Mouse (Mus musculus): Measurements from ENCODE around the gene Lkaaear1.
A peak's percentile ranks its signal among the peaks of the same experiment; 100 is the strongest.

Lkaaear1 gene

DNA sequence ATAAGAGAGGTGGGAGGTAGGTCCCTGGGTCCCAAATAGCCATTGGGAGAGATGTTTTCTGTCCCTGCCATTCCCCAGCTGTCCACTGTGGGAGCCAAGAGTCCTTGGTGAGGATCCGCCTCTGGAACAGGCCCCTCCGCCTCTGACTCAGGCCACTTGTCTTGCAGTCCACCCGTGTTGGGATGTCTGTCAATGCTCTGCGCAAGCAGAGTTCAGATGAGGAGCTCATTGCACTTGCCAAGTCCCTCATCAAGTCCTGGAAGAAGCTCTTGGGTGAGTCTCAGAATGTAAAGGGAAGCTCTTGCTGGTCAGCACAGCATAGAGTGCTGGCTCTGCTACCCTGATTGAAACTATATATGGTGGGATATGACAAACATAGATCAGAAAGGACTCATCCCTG, 14.9 kb downstream of the Lkaaear1 start:
- no peak for ATAC-seq (ENCODE audit: low TSS enrichment)

DNA sequence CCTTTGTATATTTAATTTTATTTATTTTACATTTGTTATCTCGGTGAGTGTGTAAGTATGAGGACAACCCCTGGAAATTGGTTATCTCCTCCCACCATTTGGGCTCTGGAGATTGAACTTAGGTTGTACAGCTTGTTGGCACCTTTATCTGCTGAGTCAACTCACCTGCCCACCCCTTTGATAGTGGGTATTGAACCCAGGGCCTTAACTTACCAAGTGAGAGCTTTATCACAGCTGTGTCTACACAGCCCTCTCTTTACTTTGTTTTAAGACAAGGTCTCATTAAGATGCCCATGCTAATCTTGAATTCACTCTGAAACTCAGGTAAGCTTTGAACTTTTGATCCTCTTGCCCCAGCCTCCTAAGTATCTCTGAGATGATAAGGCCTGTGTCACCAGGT, 16.3 kb downstream of the Lkaaear1 start:
- no peak for ATAC-seq (ENCODE audit: low TSS enrichment)

DNA sequence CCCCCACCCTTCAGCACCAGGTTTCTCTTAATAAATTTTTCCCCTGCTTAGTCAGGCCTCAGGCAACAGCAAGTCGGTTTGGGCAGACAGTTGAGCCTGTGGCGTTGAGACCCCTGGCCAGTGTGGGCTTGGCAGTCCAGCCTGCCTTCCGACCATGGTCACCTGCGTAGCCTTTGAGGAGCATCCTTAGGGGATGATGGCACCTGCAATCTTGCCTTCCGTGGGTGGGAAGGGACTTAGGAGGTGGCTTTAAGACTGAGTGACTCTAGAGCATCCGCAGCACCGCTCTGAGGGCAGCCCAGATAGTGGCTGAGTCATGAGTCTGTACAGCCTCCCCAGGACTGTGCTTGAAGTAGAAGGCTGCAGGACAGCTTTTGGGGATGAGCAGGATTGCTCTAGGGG, 17.5 kb downstream of the Lkaaear1 start:
- peak; percentile 42 for ATAC-seq (ENCODE audit: low TSS enrichment)

DNA sequence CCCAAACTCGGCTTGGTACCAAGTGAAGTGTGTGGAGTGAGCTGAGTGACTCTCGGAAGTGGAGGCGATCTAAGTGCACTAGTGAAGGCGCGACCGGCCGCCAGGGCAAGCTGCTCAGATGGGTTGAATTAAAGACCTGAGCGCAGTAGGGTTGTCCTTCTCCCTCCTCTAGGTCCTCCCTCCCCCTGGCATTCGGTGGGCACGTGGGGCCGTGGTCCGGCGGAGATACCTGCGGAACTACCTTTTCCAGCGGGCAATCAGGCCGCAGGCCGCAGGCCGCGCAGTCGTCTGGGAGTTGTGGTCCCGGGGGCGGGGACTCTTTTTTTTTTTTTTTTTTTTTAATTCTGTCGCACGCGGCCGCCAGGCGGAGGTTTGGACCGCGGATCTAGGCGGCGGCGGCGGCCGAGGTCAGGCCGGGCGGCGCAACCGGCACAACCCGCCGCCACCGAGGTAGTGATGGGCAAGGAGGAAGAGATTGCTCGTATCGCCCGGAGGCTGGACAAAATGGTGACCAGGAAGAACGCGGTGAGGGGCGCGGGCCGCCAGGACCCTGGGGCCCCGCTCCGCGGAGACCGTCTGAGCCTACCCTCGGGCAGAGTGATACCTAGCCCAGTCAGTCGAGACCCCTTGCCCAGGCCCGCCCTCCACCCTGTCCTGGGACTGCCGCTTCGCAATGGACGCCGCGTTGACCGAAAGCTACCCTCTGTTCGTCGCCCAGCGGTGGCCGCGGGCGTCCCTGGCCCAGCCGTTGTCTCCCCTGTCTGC, 18.1 kb downstream of the Lkaaear1 start, which contains the start of gene Tcea2:
Gene Tcea2 (plus strand): TSS at position 360 of the 765 bp plus-strand sequence.
- ATAC-seq (ENCODE audit: low TSS enrichment), result peak; percentile 35

GRCm38 (mm10) chr2:181678780-181679179, 19.5 kb downstream of the Lkaaear1 start:
- ATAC-seq (ENCODE audit: low TSS enrichment), result peak; percentile 72

GRCm38 (mm10) chr2:181677755-181678098, 20.5 kb downstream of the Lkaaear1 start:
- ATAC-seq (ENCODE audit: low TSS enrichment), result no peak

- ATAC-seq (ENCODE audit: low TSS enrichment), result peak; percentile 14; the same call in 1 of the 2 replicates
Observed at GRCm38 (mm10) chr2:181677096-181677754, 21.0 kb downstream of the Lkaaear1 start.

- no peak for ATAC-seq (ENCODE audit: low TSS enrichment)
Observed at GRCm38 (mm10) chr2:181676424-181676823, 21.8 kb downstream of the Lkaaear1 start.

DNA sequence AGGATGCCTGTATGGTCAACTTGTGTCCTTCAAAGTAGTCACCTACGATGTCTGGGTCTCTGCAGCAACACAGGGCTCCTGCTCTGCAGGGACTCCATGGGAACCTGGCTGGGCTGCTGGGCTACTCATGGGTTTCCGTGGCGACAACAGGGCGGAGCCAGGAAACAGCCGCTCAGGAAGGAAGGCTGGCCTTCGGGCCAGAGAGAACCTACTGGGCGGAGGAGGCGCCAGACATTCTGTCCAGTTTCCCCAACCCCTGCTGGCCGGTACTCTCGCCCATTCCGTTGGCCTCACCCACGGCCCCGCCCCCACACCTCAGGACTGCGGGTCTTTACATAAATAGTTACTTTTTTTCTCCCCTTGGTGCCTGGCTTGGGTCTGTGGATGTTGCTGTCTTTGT, 22.8 kb downstream of the Lkaaear1 start:
- no peak for ATAC-seq (ENCODE audit: low TSS enrichment)

GRCm38 (mm10) chr2:181674934-181675333, 23.3 kb downstream of the Lkaaear1 start:
- ATAC-seq (ENCODE audit: low TSS enrichment), result no peak

DNA sequence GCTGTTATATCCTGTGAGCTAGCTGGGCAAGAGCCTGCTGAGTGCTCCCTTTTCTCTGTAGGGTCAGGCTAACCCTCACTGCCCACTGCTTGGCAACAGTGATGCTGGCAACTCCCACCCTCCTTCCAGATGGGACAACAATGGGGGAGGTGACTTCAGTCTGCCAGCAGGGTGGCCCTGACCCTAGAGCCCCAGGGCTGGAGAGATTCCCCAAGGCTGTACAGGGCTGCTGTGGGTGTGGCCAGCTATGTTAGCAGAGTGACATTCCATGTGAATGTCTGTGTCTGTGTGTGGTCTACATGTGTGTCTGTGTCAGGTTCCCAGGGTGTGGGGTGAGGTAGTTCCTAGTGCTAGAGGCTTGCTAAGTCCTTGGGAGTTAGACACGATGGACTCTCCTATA, 24.7 kb downstream of the Lkaaear1 start:
- no peak for ATAC-seq (ENCODE audit: low TSS enrichment)

DNA sequence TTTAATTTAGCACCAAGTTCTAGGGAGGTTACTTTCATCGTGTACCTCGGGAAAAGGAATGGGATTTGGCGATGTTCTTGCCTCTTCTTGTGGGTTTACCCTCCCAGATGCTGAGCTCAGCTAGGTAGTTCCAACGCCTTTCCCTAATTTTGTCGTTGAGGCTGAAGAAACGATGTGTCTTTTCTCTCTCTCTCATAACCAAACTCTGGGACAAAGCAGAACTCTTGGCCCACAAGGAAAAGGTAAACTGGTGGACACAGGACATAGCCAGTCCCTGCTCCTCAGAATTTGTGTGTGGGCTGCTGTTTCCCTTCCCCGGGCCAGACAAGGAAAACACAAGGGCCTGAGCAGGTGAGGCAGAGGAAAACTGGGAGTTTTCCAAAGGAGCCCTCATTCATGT, 26.3 kb downstream of the Lkaaear1 start:
- no peak for ATAC-seq (ENCODE audit: low TSS enrichment)

- peak; percentile 39; the same call in 1 of the 2 replicates for ATAC-seq (ENCODE audit: low TSS enrichment)
Observed at GRCm38 (mm10) chr2:181671326-181671725, 26.9 kb downstream of the Lkaaear1 start, which contains the start of gene Sox18. Gene Sox18, minus strand, starts transcription at chr2:181671640.

GRCm38 (mm10) chr2:181670913-181671311, 27.3 kb downstream of the Lkaaear1 start:
- 0 out of 2 replicates have a peak, but pooled peaks have one; percentile 48 for ATAC-seq (ENCODE audit: low TSS enrichment)

DNA sequence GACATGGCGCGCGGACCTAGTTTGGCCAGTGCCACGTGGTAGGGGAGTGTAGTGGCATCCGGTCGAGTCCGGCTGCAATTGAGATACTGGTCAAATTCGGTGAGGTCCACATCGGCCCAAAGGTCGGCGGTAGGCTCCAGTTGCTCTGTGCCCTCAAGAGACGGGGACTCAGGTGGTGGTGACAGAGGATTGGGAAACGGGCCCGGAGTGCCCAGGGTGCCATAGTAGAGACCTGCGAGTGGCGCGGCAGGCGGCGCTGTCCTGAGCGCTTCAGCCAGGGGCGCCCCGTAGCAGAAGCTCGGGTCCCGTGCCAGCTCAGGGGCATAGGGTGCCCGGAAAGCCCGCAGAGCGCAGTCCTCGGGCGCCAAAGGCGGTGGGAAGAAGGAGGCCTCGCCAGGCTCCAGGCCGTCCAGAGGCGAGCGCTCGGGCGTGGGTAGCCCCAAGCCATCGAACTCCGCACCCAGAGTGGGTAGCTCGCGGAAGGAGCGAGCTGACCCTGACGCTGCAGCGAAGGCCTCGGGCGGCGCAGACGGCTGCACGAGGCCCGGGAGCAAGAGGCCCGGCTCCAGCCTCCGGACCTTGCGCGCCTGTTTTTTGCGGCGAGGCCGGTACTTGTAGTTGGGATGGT, 27.8 kb downstream of the Lkaaear1 start:
- no peak for ATAC-seq (ENCODE audit: low TSS enrichment)

DNA sequence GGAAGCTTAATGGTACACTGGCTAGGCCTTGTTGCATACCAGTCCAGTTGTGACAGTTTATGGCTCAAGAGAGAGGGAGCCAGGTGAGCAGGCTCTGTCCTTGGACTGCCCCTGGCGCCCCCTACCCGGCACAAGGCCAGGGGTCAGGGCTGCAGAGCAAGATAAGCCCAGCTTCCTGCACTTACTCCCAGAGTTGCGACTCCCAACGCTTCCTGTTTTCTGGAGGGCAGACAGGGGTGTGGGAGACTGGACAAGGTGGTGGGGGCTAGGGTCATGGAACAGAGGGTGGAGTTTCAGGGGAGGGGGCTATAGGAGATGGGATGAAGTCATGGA, 35.0 kb downstream of the Lkaaear1 start:
- ATAC-seq (ENCODE audit: low TSS enrichment), result no peak

- ATAC-seq (ENCODE audit: low TSS enrichment), result no peak
Observed at GRCm38 (mm10) chr2:181662620-181663297, 35.5 kb downstream of the Lkaaear1 start.

DNA sequence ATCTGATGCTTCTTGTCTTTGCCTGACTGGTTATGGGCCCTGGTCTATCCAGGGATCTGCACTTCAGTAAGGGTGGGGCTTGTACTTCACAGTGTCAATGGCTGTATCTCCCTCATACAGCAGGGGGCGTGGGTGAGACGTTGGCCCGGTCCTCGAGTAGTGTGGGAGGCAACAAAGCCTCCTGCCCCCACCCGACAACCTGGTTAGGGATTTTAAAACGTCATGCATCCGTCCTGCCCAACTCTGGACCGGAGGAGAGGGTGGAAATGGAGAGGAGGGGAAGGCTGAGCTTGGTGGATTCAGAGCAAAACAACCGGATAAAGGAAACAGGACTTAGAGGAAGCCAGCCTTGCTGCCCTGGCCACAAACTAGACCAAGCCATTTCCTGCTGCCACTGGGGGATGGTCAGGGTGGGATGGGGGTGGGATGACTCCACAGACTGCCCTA, 38.6 kb downstream of the Lkaaear1 start:
- ATAC-seq (ENCODE audit: low TSS enrichment), result peak; percentile 77

DNA sequence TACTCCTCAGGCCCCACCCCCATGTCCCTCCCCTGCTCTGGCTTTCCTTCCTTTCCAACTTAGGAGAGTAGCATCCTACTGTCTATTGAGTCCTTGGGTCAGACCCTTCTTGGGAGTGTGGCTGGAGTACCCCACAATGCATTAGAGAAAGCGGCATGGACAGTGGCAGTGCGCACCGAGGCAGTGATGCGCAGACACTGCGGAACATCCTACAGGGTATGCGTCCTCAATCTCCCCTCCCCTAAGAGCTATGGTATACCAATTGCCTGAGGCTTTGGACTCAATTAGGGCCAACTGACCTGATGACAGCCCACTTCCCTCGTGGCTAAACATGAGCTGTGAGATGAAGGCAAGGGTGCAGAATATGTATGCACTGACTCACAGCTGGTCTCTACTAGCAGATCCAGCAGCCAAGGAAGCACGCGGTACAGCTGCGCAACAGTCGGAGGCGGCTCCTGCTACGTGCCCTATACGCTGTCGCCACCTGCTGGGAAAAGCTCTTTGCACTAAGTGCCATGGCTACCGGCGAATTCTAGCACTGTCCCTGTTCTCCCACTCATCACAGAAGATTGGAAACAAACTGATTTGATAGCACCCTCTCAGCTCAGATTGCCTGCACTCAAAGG, 39.2 kb downstream of the Lkaaear1 start:
- ATAC-seq (ENCODE audit: low TSS enrichment), result peak; percentile 73

DNA sequence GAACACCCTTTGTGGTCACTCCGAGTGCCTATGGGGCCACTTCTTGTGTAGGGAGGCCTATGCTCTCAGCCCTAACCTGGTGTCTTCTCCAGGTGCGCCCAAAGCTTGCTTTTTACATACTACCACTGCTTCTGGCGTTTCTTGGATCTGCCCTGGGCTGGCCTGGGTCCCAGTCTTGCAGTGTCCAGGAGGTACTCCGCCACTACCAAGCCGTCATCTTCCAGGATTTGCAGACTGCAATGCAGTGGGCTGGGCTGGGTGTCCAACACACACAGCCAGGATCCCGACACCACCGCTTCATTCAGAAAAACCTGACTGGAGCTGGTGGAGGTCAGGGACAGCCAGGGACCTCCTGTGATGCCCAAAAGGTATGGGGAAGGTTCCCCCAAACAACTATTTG, 39.7 kb downstream of the Lkaaear1 start:
- no peak for ATAC-seq (ENCODE audit: low TSS enrichment)

DNA sequence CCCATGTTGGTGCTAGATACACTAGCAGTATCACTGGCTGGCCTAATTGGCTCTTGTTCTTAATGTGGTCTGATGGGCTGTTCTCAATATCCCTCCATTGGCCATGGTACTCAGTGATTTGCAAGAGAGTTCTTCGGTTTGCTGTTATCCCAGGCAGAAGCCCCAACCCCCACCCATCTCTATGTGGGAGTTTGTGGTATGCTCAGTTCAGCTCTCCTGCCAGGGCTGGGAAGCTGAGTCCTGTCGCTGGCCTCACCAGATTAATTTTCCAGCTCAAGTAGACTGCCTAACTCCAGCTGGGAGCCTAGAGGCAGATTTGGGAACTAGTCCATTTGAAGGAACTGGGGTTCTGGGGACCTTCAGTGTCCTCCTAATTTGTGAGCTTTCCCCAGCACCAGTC, 40.8 kb downstream of the Lkaaear1 start:
- ATAC-seq (ENCODE audit: low TSS enrichment), result no peak

DNA sequence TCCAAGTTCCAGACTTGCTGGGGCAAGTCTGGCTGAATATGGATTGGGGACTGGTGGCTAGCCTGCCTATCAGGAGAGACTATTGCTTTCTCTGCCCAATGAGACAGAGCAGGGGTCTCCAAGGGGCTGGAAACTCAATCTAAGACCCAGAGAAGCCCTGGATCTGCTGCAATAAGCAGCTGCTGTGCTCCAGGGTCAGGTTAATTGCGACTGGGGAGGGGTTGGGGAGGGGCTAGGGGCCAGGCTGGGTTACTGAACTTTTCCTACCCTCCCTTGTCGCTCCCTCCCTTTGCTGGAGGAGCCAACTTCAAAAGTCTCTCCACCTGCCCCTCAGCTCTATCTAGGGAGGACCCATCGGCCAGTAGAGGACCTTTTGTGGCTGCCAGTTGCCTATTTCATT, 41.5 kb downstream of the Lkaaear1 start, which contains the start of gene Gm29797:
Gene Gm29797 (plus strand): TSS at position 301 of the 400 bp plus-strand sequence.
- ATAC-seq (ENCODE audit: low TSS enrichment), result no peak

All from frontal cortex, adult (tissue).